Mouse (Mus musculus) bone marrow macrophage, adult 2 months (primary cell): ENCODE data around the gene 1700020A23Rik.

Experiments used
- CTCF ChIP-seq: IDR thresholded peaks from 2 replicates; pipeline ENCODE4 v1.5.1; 2012; ENCODE audit warnings: low read depth, mild to moderate bottlenecking, low read length, moderate library complexity
- POLR2A ChIP-seq: IDR thresholded peaks from 2 replicates; pipeline ENCODE4 v1.6.1; 2012; ENCODE audit warnings: mild to moderate bottlenecking, low read depth, low read length, borderline replicate concordance

- TF ChIP-seq CTCF (no peak), POLR2A (no peak)
These were observed 46.1 kb downstream of the 1700020A23Rik start for GRCm38 (mm10) chr2:130451086-130451726.
